Mouse (Mus musculus) kidney, postnatal 0 days (tissue): Measurements from ENCODE around the gene Fkbp1b. TPM values are rescaled to one million over a fixed set of nuclear protein-coding genes. Genes with fewer than 3 reads are reported as not detected.
"Not testable (repeated sequence)": the region's sequence is repeated elsewhere in the genome, so short reads cannot be mapped to it uniquely, and the experiment has no call there.

Experiments
- ATAC-seq: fragments of 200-750 bp; cut with Nextera tagmentation; replicated peaks from 2 replicates; pipeline ENCODE4 v1.8.0; 2017; ENCODE audit warnings: low read depth, moderate number of reproducible peaks, moderate TSS enrichment, moderate library complexity; ENCODE audit not compliant: low FRiP score
- DNase-seq: peaks from one replicate; pipeline ENCODE4 v3.0.0-alpha.2; 2016; ENCODE audit warnings: low spot score
- H3K27ac ChIP-seq: fragments of 300-500 bp; sonication (generic); 2 replicates; pipeline ENCODE4 v1.5.1; 2014; ENCODE audit warnings: mild to moderate bottlenecking
- H3K27me3 ChIP-seq: fragments of 300-500 bp; sonication (generic); 2 replicates; pipeline ENCODE4 v1.6.1; 2014; ENCODE audit warnings: low read length, mixed read lengths; ENCODE audit not compliant: insufficient read depth
- H3K36me3 ChIP-seq: fragments of 300-500 bp; sonication (generic); 2 replicates; pipeline ENCODE4 v1.6.1; 2014; ENCODE audit warnings: low read length, mixed read lengths; ENCODE audit not compliant: insufficient read depth
- H3K4me1 ChIP-seq: fragments of 300-500 bp; sonication (generic); replicated peaks from 2 replicates; pipeline ENCODE4 v1.6.1; 2014; ENCODE audit warnings: antibody characterized with exemption, low read length, mixed read lengths; ENCODE audit not compliant: insufficient read depth
- H3K4me2 ChIP-seq: fragments of 300-500 bp; sonication (generic); 2 replicates; pipeline ENCODE4 v1.6.1; 2014; ENCODE audit warnings: mild to moderate bottlenecking, low read length, moderate library complexity, mixed read lengths
- H3K4me3 ChIP-seq: fragments of 300-500 bp; sonication (generic); replicated peaks from 2 replicates; pipeline ENCODE4 v1.5.1; 2014; ENCODE audit warnings: low read depth, low read length
- H3K9ac ChIP-seq: fragments of 300-500 bp; sonication (generic); 2 replicates; pipeline ENCODE4 v1.6.1; 2014; ENCODE audit warnings: low read depth, low read length
- H3K9me3 ChIP-seq: fragments of 300-500 bp; sonication (generic); replicated peaks from 2 replicates; pipeline ENCODE4 v1.6.1; 2016; ENCODE audit warnings: low read length, inconsistent platforms, mixed read lengths
- CTCF ChIP-seq: IDR thresholded peaks from 2 replicates; pipeline ENCODE4 v1.5.1; 2016; ENCODE audit warnings: antibody characterized with exemption, low read depth, mild to moderate bottlenecking, moderate library complexity
- WGBS: fragments of 180-500 bp; shearing (Covaris S2); extraction: QIAGEN DNeasy Blood & Tissue Kit; methylation state at CpG from one replicate; pipeline ENCODE4 v1.1.7; 2014; 5-methylcytosine and 5-hydroxymethylcytosine counted together
- polyA plus RNA-seq: library from polyadenylated mRNA; unstranded; fragments of >200 nt; fragmentation: Nextera tagmentation; extraction: Ambion mirVana; gene quantifications from 2 replicates; pipeline ENCODE4 v1.2.1, GENCODE M21; 2015

The Fkbp1b gene
- polyA plus RNA-seq, 1 experiment from 2014 or later, result 8.8 TPM

GRCm38 (mm10) chr12:4813636-4814035 is 27.8 kb downstream of the Fkbp1b start:
- Histone ChIP-seq H3K27ac (no peak overlapping the region), H3K4me2 (no peak overlapping the region), H3K9me3 (no peaks in the 10 kb centered on the region), H3K4me1 (no peaks in the 10 kb centered on the region), H3K27me3 (no peaks in the 10 kb centered on the region), H3K36me3 (no peaks in the 10 kb centered on the region), H3K4me3 (no peak overlapping the region), H3K9ac (no peak overlapping the region)
- WGBS, result 78% methylated on average over 4 of the region's 4 CpGs
- no peak for ATAC-seq
- DNase-seq, result no peak
- TF ChIP-seq CTCF, result no peak

- ATAC-seq (0 out of 2 replicates have a peak, but pooled peaks have one; percentile 46), DNase-seq (peak; percentile 48)
- Histone ChIP-seq H3K36me3 (no peaks in the 10 kb centered on the region), H3K27ac (no peak overlapping the region), H3K4me3 (no peak overlapping the region), H3K9me3 (no peaks in the 10 kb centered on the region), H3K4me1 (no peaks in the 10 kb centered on the region), H3K27me3 (no peaks in the 10 kb centered on the region), H3K9ac (no peak overlapping the region), H3K4me2 (no peak overlapping the region)
- 39% methylated on average over 3 of the region's 3 CpGs for WGBS
- no peak for TF ChIP-seq CTCF
These were observed 29.7 kb downstream of the Fkbp1b start for GRCm38 (mm10) chr12:4811705-4812104.

- 58% methylated on average over 4 of the region's 4 CpGs for WGBS
These were observed 30.4 kb downstream of the Fkbp1b start for GRCm38 (mm10) chr12:4811036-4811435.

GRCm38 (mm10) chr12:4797471-4797870 is 43.9 kb downstream of the Fkbp1b start:
- H3K9me3 ChIP-seq, H3K4me1 ChIP-seq, H3K36me3 ChIP-seq, H3K27me3 ChIP-seq, H3K9ac ChIP-seq, H3K27ac ChIP-seq, DNase-seq, H3K4me3 ChIP-seq, H3K4me2 ChIP-seq, ATAC-seq: not testable (repeated sequence)
- WGBS, result 77% methylated on average over 6 of the region's 6 CpGs

More at GRCm38 (mm10) chr12:4811036-4811435, 30.4 kb downstream of the Fkbp1b start:
- Histone ChIP-seq H3K4me2 (no peak overlapping the region), H3K36me3 (no peaks in the 10 kb centered on the region), H3K9me3 (no peaks in the 10 kb centered on the region), H3K27me3 (no peaks in the 10 kb centered on the region), H3K4me1 (no peaks in the 10 kb centered on the region), H3K4me3 (no peak overlapping the region), H3K9ac (no peak overlapping the region), H3K27ac (no peak overlapping the region)
- no peak for ATAC-seq
- no peak for DNase-seq
- TF ChIP-seq CTCF, result no peak

GRCm38 (mm10) chr12:4793718-4794117 is 47.7 kb downstream of the Fkbp1b start:
- DNase-seq (peak; percentile 30), ATAC-seq (no peak)
- Histone ChIP-seq H3K9ac (no peak overlapping the region), H3K4me2 (no peak overlapping the region), H3K9me3 (no peaks in the 10 kb centered on the region), H3K27ac (no peak overlapping the region), H3K27me3 (no peaks in the 10 kb centered on the region), H3K36me3 (no peaks in the 10 kb centered on the region), H3K4me1 (no peaks in the 10 kb centered on the region), H3K4me3 (no peak overlapping the region)
- WGBS, result 67% methylated on average over 1 of the region's 1 CpGs
- TF ChIP-seq CTCF, result peak; percentile 61

GRCm38 (mm10) chr12:4788128-4788527 is 53.3 kb downstream of the Fkbp1b start:
- WGBS, result 96% methylated on average over 25 of the region's 25 CpGs
- H3K9me3 ChIP-seq, H3K36me3 ChIP-seq, H3K4me2 ChIP-seq, H3K9ac ChIP-seq, DNase-seq, H3K4me3 ChIP-seq, H3K4me1 ChIP-seq, H3K27me3 ChIP-seq, ATAC-seq, H3K27ac ChIP-seq: not testable (repeated sequence)

- no peak for DNase-seq
- Histone ChIP-seq H3K9me3 (no peaks in the 10 kb centered on the region), H3K4me1 (no peaks in the 10 kb centered on the region), H3K27me3 (no peaks in the 10 kb centered on the region), H3K27ac (no peak overlapping the region), H3K4me3 (no peak overlapping the region), H3K4me2 (no peak overlapping the region), H3K36me3 (no peaks in the 10 kb centered on the region), H3K9ac (no peak overlapping the region)
- no peak for ATAC-seq
- no peak for TF ChIP-seq CTCF
- WGBS, result 61% methylated on average over 2 of the region's 2 CpGs
These were observed 56.9 kb downstream of the Fkbp1b start for GRCm38 (mm10) chr12:4784466-4784865.
